Mouse (Mus musculus): ENCODE results near the gene Gm34302. TPM values are rescaled to one million over a fixed set of nuclear protein-coding genes. Genes with fewer than 3 reads are reported as not detected.

The Gm34302 gene
- not detected in 2 replicates for polyA plus RNA-seq (2012; rRNA removed)

DNA sequence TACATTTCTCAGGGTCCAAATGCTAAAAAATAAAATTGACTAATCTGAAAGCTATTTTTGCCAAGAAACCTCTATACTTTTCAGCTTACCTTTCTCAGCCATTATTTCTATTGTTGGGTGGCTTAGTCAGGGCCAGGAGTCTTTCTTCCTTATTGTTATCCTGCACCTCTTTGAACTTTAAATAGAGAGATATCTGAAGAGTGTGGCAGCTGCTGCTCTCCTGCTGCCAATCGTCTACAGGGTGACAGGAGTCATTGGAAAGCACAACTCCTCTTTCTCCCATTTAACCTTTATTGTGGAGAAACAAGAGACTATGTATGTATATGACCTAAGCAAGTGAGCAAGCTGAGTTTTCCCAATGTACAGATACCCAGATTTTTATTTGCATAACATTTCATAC lies at the start of gene Gm34302:
Gene Gm34302 (minus strand): TSS at position 154 of the 400 bp plus-strand sequence.

Other genes starting within 250 kb of the Gm34302 start
- 0.02 and 0.07 TPM in 2 replicates for gene Mme, start 242.3 kb downstream of the Gm34302 start, polyA plus RNA-seq (2012; rRNA removed)